Comparison of ENCODE assay signal across 15 mouse cellular contexts in genomic region chr16:50167983-50168299, GRCm38 (mm10).
"Had no signal": no experiment of that assay in that cellular context is flagged by ENCODE, and none has a peak within 500 bp of the region (broad histone marks: within the 10 kb centered on the region; RNA-seq: fewer than 3 reads in every experiment).

No protein-coding gene starts in this region.

- H3K4me1 ChIP-seq: midbrain, embryonic 12.5 days; neural tube, embryonic 12.5 days had no signal

- H3K36me3 ChIP-seq: midbrain, embryonic 10.5 days; midbrain, embryonic 12.5 days; neural tube, embryonic 12.5 days; stomach, embryonic 15.5 days had no signal

- ATAC-seq: midbrain, embryonic 16.5 days had no signal

- H3K9me3 ChIP-seq: midbrain, embryonic 10.5 days; midbrain, embryonic 12.5 days; neural tube, embryonic 12.5 days; stomach, embryonic 15.5 days had no signal

- H3K27ac ChIP-seq: midbrain, embryonic 10.5 days; midbrain, embryonic 12.5 days; neural tube, embryonic 12.5 days; stomach, embryonic 15.5 days; stomach, postnatal 0 days had no signal

- H3K4me2 ChIP-seq: lung, embryonic 14.5 days; midbrain, embryonic 12.5 days; neural tube, embryonic 12.5 days; stomach, embryonic 15.5 days had no signal

- H3K4me3 ChIP-seq: midbrain, embryonic 10.5 days; midbrain, embryonic 12.5 days; neural tube, embryonic 12.5 days; stomach, embryonic 15.5 days had no signal

- H3K27me3 ChIP-seq: midbrain, embryonic 12.5 days; neural tube, embryonic 12.5 days; stomach, embryonic 15.5 days had no signal

- DNase-seq: lung, adult 18-20 months; lung, embryonic 14.5 days; lung, postnatal 10 days; lung, postnatal 4 days; midbrain, embryonic 14.5 days; right cerebral cortex, postnatal 14 days; thymus, adult 2 months; thymus, postnatal 25 days; thymus, postnatal 4 days had no signal

- H3K9ac ChIP-seq: lung, embryonic 14.5 days; midbrain, embryonic 12.5 days; neural tube, embryonic 12.5 days; stomach, embryonic 15.5 days had no signal
